Mouse (Mus musculus) heart, adult 10 weeks (tissue): Measurements from ENCODE around the gene Sgcg. TPM values are rescaled to one million over a fixed set of nuclear protein-coding genes. Genes with fewer than 3 reads are reported as not detected.

Source experiments
- polyA plus RNA-seq: library from polyadenylated mRNA; stranded (reverse); fragments of 350-450 nt; fragmentation: Illumina TruSeq; extraction: RNeasy Lipid Tissue Mini Kit (QIAGEN cat#74804); gene quantifications from one replicate; pipeline ENCODE4 v1.2.3, GENCODE M21; 2014; ENCODE audit warnings: low read depth, low replicate concordance

The Sgcg gene
- 197 TPM for polyA plus RNA-seq

DNA sequence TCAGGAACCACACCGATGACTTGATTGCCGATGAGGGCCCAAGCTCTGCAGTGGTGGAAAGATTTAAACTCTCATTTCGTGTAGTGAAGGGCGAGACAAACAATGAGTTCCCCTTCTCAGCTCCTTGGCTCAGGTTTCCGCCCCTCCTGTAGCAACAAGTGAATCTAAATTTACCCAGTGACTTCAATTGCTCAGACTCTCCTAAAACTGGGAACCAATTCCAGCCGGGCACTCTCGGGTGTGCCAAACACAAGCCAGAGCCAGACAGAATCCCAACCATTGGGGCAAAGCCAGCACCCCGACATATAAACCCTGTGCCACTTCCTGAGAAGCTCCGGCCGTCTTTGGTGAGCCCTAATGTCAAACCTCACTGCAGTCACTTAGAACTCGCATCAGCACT is at the start of gene Sgcg:
Gene Sgcg (minus strand): TSS at position 139 of the 400 bp plus-strand sequence.

Other genes with a start within 250 kb of the Sgcg start
- 3.4 TPM for gene Tnfrsf19, start 212.0 kb downstream of the Sgcg start, polyA plus RNA-seq
- 10.9 TPM for gene Sacs, start 120.0 kb downstream of the Sgcg start, polyA plus RNA-seq
- gene Arl11, start 51.3 kb upstream of the Sgcg start, polyA plus RNA-seq, result 0.63 TPM
- 1.0 TPM for gene Ebpl, start 101.9 kb upstream of the Sgcg start, polyA plus RNA-seq
- gene Kpna3, start 181.4 kb upstream of the Sgcg start, polyA plus RNA-seq, result 46.3 TPM